Mouse (Mus musculus): Measurements from ENCODE around the gene Htr3b. TPM values are rescaled to one million over a fixed set of nuclear protein-coding genes. Genes with fewer than 3 reads are reported as not detected.

Gene Htr3b
- total RNA-seq, 1 experiment from 2014 or later: not detected

DNA sequence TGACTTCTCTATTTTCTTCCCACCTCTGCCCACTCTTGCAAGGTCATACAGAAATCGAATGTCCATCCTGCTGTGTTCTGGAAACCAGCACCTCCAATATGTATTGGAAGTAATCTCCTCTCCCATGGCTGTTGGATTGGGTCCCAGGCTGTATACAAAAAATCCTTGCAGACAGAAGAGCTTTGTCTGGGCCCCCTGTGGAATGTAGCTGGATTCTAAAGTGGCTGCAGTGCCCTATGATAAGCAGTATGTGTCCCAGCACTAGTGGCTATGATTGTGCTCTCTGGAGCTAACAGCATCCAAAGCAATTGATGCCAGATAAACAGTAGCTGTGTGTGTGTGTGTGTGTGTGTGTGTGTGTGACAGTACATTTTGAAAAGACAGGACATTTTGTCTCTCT is 22.4 kb downstream of the Htr3b start:
- no peak for ATAC-seq (replicated peaks; ENCODE audit: insufficient number of reproducible peaks, low FRiP score, low TSS enrichment, poor library complexity, severe bottlenecking)

DNA sequence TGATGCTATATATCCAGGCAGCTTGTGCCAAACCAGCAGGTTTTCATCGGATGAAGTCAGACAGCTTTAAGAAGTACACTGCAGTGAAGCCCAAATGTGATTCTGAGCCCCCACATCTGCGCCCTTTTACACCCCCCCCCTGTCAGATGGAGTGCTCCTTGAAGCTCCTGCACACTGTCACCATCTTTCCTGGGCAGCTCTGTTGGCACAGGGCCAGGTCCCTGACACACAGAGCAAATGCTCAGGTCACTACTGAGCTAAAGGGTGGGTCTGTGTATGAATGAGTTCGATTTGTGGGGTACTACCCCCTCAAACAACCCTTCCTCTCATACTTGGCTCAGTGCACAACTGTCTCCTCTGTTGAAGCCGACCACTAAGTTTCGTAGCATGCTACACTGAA is 35.4 kb downstream of the Htr3b start:
- no peak for ATAC-seq (replicated peaks; ENCODE audit: insufficient number of reproducible peaks, low FRiP score, low TSS enrichment, poor library complexity, severe bottlenecking)

DNA sequence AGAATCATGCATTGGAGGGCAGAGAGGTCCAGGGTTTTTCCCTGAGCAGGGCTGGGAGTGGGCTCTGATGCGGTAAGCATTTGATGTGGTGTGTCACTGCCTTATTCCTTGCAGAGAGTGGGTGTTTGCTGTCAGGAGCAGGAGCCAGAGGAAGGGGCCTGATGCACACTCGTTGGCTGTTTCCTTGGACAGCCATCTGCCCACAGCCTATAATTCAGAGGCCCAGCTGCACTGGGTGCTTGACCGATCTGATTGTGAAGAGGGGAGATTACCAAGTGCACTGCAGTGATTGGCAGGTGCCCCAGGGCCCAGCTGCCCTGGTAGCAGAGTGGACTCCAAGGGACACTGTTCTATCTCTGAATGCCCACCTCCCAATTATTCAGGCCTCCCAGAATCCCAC is 36.0 kb downstream of the Htr3b start:
- no peak for ATAC-seq (replicated peaks; ENCODE audit: insufficient number of reproducible peaks, low FRiP score, low TSS enrichment, poor library complexity, severe bottlenecking)

GRCm38 (mm10) chr9:48916011-48916788 is 48.6 kb downstream of the Htr3b start:
- ATAC-seq (replicated peaks; ENCODE audit: insufficient number of reproducible peaks, low FRiP score, low TSS enrichment, poor library complexity, severe bottlenecking): no peak

DNA sequence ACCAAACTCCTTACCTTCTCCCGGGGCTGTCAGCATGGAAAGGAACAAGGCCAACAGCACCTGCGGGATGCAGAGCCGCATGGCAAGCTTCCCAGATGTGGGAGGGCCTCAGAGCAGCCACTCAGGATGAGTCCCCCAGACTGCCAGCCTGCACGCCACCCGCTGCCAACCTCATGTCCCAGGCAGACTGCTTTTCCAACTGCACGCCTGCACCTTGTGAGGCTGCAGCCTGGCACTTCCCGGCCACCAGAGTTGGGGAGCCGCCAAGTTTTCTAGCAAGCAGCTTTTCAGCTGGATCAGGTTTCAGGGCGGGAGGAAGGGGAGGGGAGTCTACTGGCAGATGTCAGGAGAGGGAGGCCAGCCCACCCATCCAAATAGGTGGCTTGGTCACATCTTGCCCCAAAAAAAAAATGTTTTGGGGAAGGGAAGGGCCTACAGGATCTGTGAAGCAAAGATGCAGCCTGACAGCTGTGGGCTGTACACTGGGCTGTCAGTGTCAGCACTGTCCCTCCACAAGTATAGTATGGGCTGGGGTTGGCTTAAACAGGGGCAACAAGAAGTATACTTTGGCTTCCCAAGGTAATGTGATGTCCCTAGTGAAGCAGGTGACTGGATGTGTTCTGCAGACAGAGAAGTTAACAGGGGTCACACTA is 53.8 kb downstream of the Htr3b start, which contains the start of gene Htr3a:
Gene Htr3a, minus strand, starts transcription at position 215 of the 653 bp plus-strand sequence.
- ATAC-seq (replicated peaks; ENCODE audit: insufficient number of reproducible peaks, low FRiP score, low TSS enrichment, poor library complexity, severe bottlenecking): no peak

GRCm38 (mm10) chr9:48904421-48904820 is 60.4 kb downstream of the Htr3b start:
- ATAC-seq (replicated peaks; ENCODE audit: insufficient number of reproducible peaks, low FRiP score, low TSS enrichment, poor library complexity, severe bottlenecking): no peak

- ATAC-seq (replicated peaks; ENCODE audit: insufficient number of reproducible peaks, low FRiP score, low TSS enrichment, poor library complexity, severe bottlenecking): no peak
Measured at GRCm38 (mm10) chr9:48903766-48904165, 61.0 kb downstream of the Htr3b start.

GRCm38 (mm10) chr9:48898551-48898950 is 66.2 kb downstream of the Htr3b start:
- ATAC-seq (replicated peaks; ENCODE audit: insufficient number of reproducible peaks, low FRiP score, low TSS enrichment, poor library complexity, severe bottlenecking): no peak

- no peak for ATAC-seq (replicated peaks; ENCODE audit: insufficient number of reproducible peaks, low FRiP score, low TSS enrichment, poor library complexity, severe bottlenecking)
Measured at GRCm38 (mm10) chr9:48895819-48896536, 68.8 kb downstream of the Htr3b start.

GRCm38 (mm10) chr9:48894755-48895154 is 70.0 kb downstream of the Htr3b start:
- ATAC-seq (replicated peaks; ENCODE audit: insufficient number of reproducible peaks, low FRiP score, low TSS enrichment, poor library complexity, severe bottlenecking): no peak

DNA sequence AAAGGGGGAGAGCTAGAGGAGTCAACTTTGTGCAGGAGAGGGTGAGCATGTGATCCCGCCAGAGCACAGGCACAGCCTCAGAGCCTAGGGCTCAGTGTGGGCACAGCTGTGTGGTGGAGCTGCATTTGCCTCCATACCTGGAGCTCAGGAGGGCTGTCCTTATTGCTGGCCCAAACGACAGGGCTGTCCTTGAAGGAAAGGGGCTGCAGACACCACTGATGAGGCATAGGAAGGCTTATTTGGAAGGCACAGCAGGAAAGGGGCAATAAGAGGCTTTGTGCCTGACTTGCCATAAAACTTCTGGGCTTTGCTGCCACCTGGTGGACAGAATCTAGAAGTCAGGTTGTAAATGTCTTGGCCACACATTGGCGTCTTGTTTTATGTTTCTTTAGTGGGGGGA is 70.8 kb downstream of the Htr3b start:
- peak; percentile 50; the same call in 1 of the 2 replicates for ATAC-seq (replicated peaks; ENCODE audit: insufficient number of reproducible peaks, low FRiP score, low TSS enrichment, poor library complexity, severe bottlenecking)

- no peak for ATAC-seq (replicated peaks; ENCODE audit: insufficient number of reproducible peaks, low FRiP score, low TSS enrichment, poor library complexity, severe bottlenecking)
Measured at GRCm38 (mm10) chr9:48889093-48889492, 75.7 kb downstream of the Htr3b start.

Other genes starting within 250 kb of the Htr3b start
- gene Zbtb16, start 128.8 kb downstream of the Htr3b start, total RNA-seq (2017): 25.8 to 37.9 TPM (median 29.0 TPM) in 3 replicates
- gene Htr3a, start 53.9 kb downstream of the Htr3b start, total RNA-seq (2017): not detected in 3 replicates
- 5.6 to 15.3 TPM (median 10.2 TPM) in 3 replicates for gene Usp28, start 20.4 kb upstream of the Htr3b start, total RNA-seq (2017)
- 31.9 to 40.0 TPM (median 37.3 TPM) in 3 replicates for gene Zw10, start 90.6 kb upstream of the Htr3b start, total RNA-seq (2017)
- not detected in 3 replicates for gene Tmprss5, start 116.3 kb upstream of the Htr3b start, total RNA-seq (2017)